Mouse (Mus musculus): ENCODE data around the gene Pacrg.

GRCm38 (mm10) chr17:10356294-10356693 is 483.8 kb downstream of the Pacrg start:
- no peak for TF ChIP-seq BHLHE40 (IDR thresholded peaks at IDR 0.05; ENCODE audit: borderline replicate concordance, low read depth, low read length)
- no peak for TF ChIP-seq RAD21 (IDR thresholded peaks at IDR 0.05; ENCODE audit: low read depth, low read length)
- no peak for TF ChIP-seq MAX (IDR thresholded peaks at IDR 0.05; ENCODE audit: low read length)
- TF ChIP-seq CTCF (IDR thresholded peaks at IDR 0.05 in 2 of 3, conservative IDR thresholded peaks at IDR 0.05 in 1 of 3; ENCODE audit: control insufficient read depth in 1 of 3, insufficient read depth in 1 of 3, low read depth in 2 of 3, low read length in 3 of 3, poor library complexity in 1 of 3, severe bottlenecking in 1 of 3): no peak
- no peak for TF ChIP-seq GATA1 (IDR thresholded peaks at IDR 0.05; ENCODE audit: low read depth, low read length)
- no peak for TF ChIP-seq NRF1 (IDR thresholded peaks at IDR 0.05; ENCODE audit: insufficient read depth, low read depth, low read length, poor library complexity, severe bottlenecking)
- TF ChIP-seq MXI1 (IDR thresholded peaks at IDR 0.05; ENCODE audit: low read depth, low read length): no peak
- TF ChIP-seq ZKSCAN1 (IDR thresholded peaks at IDR 0.05; ENCODE audit: low read depth, low read length): no peak
- TF ChIP-seq TAL1 (IDR thresholded peaks at IDR 0.05; ENCODE audit: low read length): no peak
- no peak for TF ChIP-seq ZMIZ1 (IDR thresholded peaks at IDR 0.05; ENCODE audit: low read depth, low read length)
- no peak for TF ChIP-seq MAZ (IDR thresholded peaks at IDR 0.05; ENCODE audit: low read depth, low read length)
- TF ChIP-seq POLR2A (IDR thresholded peaks at IDR 0.05; ENCODE audit: control insufficient read depth in 1 of 2, insufficient read depth in 1 of 2, low read depth in 1 of 2, low read length in 2 of 2, poor library complexity in 1 of 2): no peak

Measured in MEL (cell line).